Mouse (Mus musculus) MEL (cell line): Measurements from ENCODE around the gene Slco2b1. TPM values are rescaled to one million over a fixed set of nuclear protein-coding genes. Genes with fewer than 3 reads are reported as not detected.

Experiments
- DNase-seq: peaks from one replicate; pipeline ENCODE4 v3.0.0; 2011; ENCODE audit warnings: low read depth, low spot score
- H3K27ac ChIP-seq: 2 replicates; pipeline ENCODE4 v1.5.1; 2012; ENCODE audit warnings: low read depth, mild to moderate bottlenecking, control low read depth, low read length, moderate library complexity; ENCODE audit not compliant: control insufficient read depth
- H3K27me3 ChIP-seq, 2 experiments: fragments of 150-350 bp in 1 of 2; sonication (generic) in 1 of 2; 2 replicates each; pipeline ENCODE4 v1.6.1; 2012; ENCODE audit warnings: low read length in 2 of 2, mild to moderate bottlenecking in 2 of 2, improper control_type of control experiment in 1 of 2, moderate library complexity in 1 of 2; ENCODE audit not compliant: insufficient read depth in 2 of 2, control insufficient read depth in 1 of 2
- H3K36me3 ChIP-seq, 2 experiments: 2 replicates each; pipeline ENCODE4 v1.6.1; 2012 to 2014; ENCODE audit warnings: low read length in 2 of 2, improper control_type of control experiment in 1 of 2, inconsistent platforms in 1 of 2, mild to moderate bottlenecking in 1 of 2; ENCODE audit not compliant: insufficient read depth in 2 of 2, control insufficient read depth in 1 of 2
- H3K4me1 ChIP-seq, 2 experiments: fragments of 150-350 bp in 1 of 2; sonication (generic) in 1 of 2; 2 replicates each; pipeline ENCODE4 v1.6.1; 2012; ENCODE audit warnings: low read length in 2 of 2, improper control_type of control experiment in 1 of 2, mild to moderate bottlenecking in 1 of 2; ENCODE audit not compliant: insufficient read depth in 2 of 2, control insufficient read depth in 1 of 2
- H3K4me3 ChIP-seq, 2 experiments: fragments of 150-350 bp in 1 of 2; sonication (generic) in 1 of 2; 2 replicates each; pipeline ENCODE4 v1.5.1; 2012; ENCODE audit warnings: low read depth in 2 of 2, low read length in 2 of 2, mild to moderate bottlenecking in 2 of 2, moderate library complexity in 2 of 2, control low read depth in 1 of 2, improper control_type of control experiment in 1 of 2; ENCODE audit not compliant: control insufficient read depth in 1 of 2, insufficient read depth in 1 of 2
- H3K79me2 ChIP-seq: 2 replicates; pipeline ENCODE4 v1.6.1; 2012; ENCODE audit warnings: mild to moderate bottlenecking, low read length, moderate library complexity; ENCODE audit not compliant: control insufficient read depth, poor library complexity, insufficient read depth
- H3K9ac ChIP-seq: 2 replicates; pipeline ENCODE4 v1.6.1; 2012; ENCODE audit warnings: low read depth, mild to moderate bottlenecking, control low read depth, low read length, moderate library complexity; ENCODE audit not compliant: control insufficient read depth, poor library complexity, severe bottlenecking
- H3K9me3 ChIP-seq: fragments of 150-350 bp; sonication (generic); replicated peaks from 2 replicates; pipeline ENCODE4 v1.6.1; 2012; ENCODE audit warnings: mild to moderate bottlenecking, low read length, improper control_type of control experiment, moderate library complexity; ENCODE audit not compliant: insufficient read depth
- BHLHE40 ChIP-seq: IDR thresholded peaks from 2 replicates; pipeline ENCODE4 v1.6.1; 2012; ENCODE audit warnings: low read depth, mild to moderate bottlenecking, inconsistent platforms, low read length, improper control_type of control experiment, borderline replicate concordance
- E2F4 ChIP-seq: IDR thresholded peaks from 2 replicates; pipeline ENCODE4 v1.6.1; 2011; ENCODE audit warnings: low read depth, low read length, improper control_type of control experiment, borderline replicate concordance
- EP300 ChIP-seq, 2 experiments: IDR thresholded peaks; 2 replicates each; pipeline ENCODE4 v1.6.1; 2011; ENCODE audit warnings: improper control_type of control experiment in 2 of 2, low read length in 2 of 2, low read depth in 1 of 2, mild to moderate bottlenecking in 1 of 2
- HCFC1 ChIP-seq: IDR thresholded peaks from 2 replicates; pipeline ENCODE4 v1.6.1; 2012; ENCODE audit warnings: low read depth, mild to moderate bottlenecking, inconsistent platforms, low read length, improper control_type of control experiment, moderate library complexity
- KAT2A ChIP-seq: conservative IDR thresholded peaks from 2 replicates; pipeline ENCODE4 v1.6.1; 2012; ENCODE audit warnings: low read depth, low read length, improper control_type of control experiment, inconsistent platforms
- MAFK ChIP-seq: IDR thresholded peaks from 2 replicates; pipeline ENCODE4 v1.6.1; 2011; ENCODE audit warnings: low read depth, mild to moderate bottlenecking, low read length, improper control_type of control experiment, borderline replicate concordance
- MEF2A ChIP-seq: IDR thresholded peaks from 2 replicates; pipeline ENCODE4 v1.6.1; 2014; ENCODE audit warnings: low read depth, mild to moderate bottlenecking, inconsistent platforms, low read length, improper control_type of control experiment; ENCODE audit not compliant: poor library complexity, insufficient replicate concordance, severe bottlenecking; ENCODE audit errors: extremely low read depth
- NELFE ChIP-seq: IDR thresholded peaks from 2 replicates; pipeline ENCODE4 v1.6.1; 2011; ENCODE audit warnings: low read depth, low read length, improper control_type of control experiment
- POLR2AphosphoS2 ChIP-seq: IDR thresholded peaks from 2 replicates; pipeline ENCODE4 v1.6.1; 2011; ENCODE audit warnings: low read length, improper control_type of control experiment
- POLR2AphosphoS5 ChIP-seq: IDR thresholded peaks from 2 replicates; pipeline ENCODE4 v1.6.1; 2012; ENCODE audit warnings: low read depth, borderline replicate concordance, mild to moderate bottlenecking, inconsistent platforms, low read length, moderate library complexity, mixed read lengths
- RAD21 ChIP-seq: IDR thresholded peaks from 2 replicates; pipeline ENCODE4 v1.6.1; 2011; ENCODE audit warnings: mild to moderate bottlenecking, low read depth, low read length, improper control_type of control experiment
- RCOR1 ChIP-seq: IDR thresholded peaks from 2 replicates; pipeline ENCODE4 v1.6.1; 2012; ENCODE audit warnings: low read depth, mild to moderate bottlenecking, inconsistent platforms, low read length, improper control_type of control experiment
- SIN3A ChIP-seq: IDR thresholded peaks from 2 replicates; pipeline ENCODE4 v1.6.1; 2012; ENCODE audit warnings: low read length, improper control_type of control experiment, inconsistent platforms
- TAL1 ChIP-seq: IDR thresholded peaks from 2 replicates; pipeline ENCODE4 v1.6.1; 2012; ENCODE audit warnings: mild to moderate bottlenecking, inconsistent platforms, low read length, moderate library complexity, mixed read lengths
- TCF12 ChIP-seq: IDR thresholded peaks from 2 replicates; pipeline ENCODE4 v1.6.1; 2014; ENCODE audit warnings: low read depth, mild to moderate bottlenecking, inconsistent platforms, low read length, improper control_type of control experiment, moderate library complexity
- USF1 ChIP-seq: IDR thresholded peaks from 2 replicates; pipeline ENCODE4 v1.6.1; 2014; ENCODE audit warnings: low read depth, mild to moderate bottlenecking, inconsistent platforms, low read length, improper control_type of control experiment, moderate library complexity
- USF2 ChIP-seq, 2 experiments: IDR thresholded peaks; 2 replicates each; pipeline ENCODE4 v1.6.1; 2011 to 2012; ENCODE audit warnings: improper control_type of control experiment in 2 of 2, low read length in 2 of 2, borderline replicate concordance in 1 of 2, inconsistent platforms in 1 of 2, low read depth in 1 of 2, mild to moderate bottlenecking in 1 of 2; ENCODE audit not compliant: insufficient read depth in 1 of 2
- ZNF384 ChIP-seq: IDR thresholded peaks from 2 replicates; pipeline ENCODE4 v1.6.1; 2012; ENCODE audit warnings: low read depth, mild to moderate bottlenecking, inconsistent platforms, low read length, improper control_type of control experiment
- polyA plus RNA-seq, 2 experiments: library from polyadenylated mRNA; stranded (reverse) in 1 of 2; unstranded in 1 of 2; fragments of >175 nt in 1 of 2; fragments of >200 nt in 1 of 2; gene quantifications; 2 replicates each; pipeline versions ENCODE4 v1.2.1 to v1.2.4; 2012; ENCODE audit warnings: low replicate concordance in 2 of 2, low read depth in 1 of 2; ENCODE audit not compliant: insufficient read length in 2 of 2, insufficient read depth in 1 of 2, missing spikeins in 1 of 2
- total RNA-seq: library from RNA; depleted of rRNA; stranded (reverse); fragments of 300-350 nt; gene quantifications from 2 replicates; pipeline ENCODE4 v1.2.3, GENCODE M21; 2012

Slco2b1 gene
- total and polyA plus RNA-seq, 3 experiments: 0.06 TPM; not detected in 2

GRCm38 (mm10) chr7:99708750-99709149 is 2.4 kb downstream of the Slco2b1 start:
- Histone ChIP-seq H3K4me1 (peaks cover 0 to 6% of the 10 kb centered on the region in 2 experiments; a peak in 3 of 4 replicates), H3K79me2 (no peaks in the 10 kb centered on the region), H3K9ac (no peak overlapping the region), H3K36me3 (peaks cover 0 to 2% of the 10 kb centered on the region in 2 experiments; a peak in 1 of 4 replicates), H3K9me3 (no peaks in the 10 kb centered on the region), H3K27me3 (peaks cover 0 to 1% of the 10 kb centered on the region in 2 experiments; a peak in 2 of 4 replicates), H3K4me3 (no peak overlapping the region), H3K27ac (no peak overlapping the region)
- DNase-seq: no peak
- TF ChIP-seq SIN3A: no peak
- no peak for TF ChIP-seq RAD21
- TF ChIP-seq TCF12: no peak
- TF ChIP-seq E2F4: no peak
- no peak for TF ChIP-seq MEF2A
- no peak for TF ChIP-seq EP300 (IDR thresholded peaks at IDR 0.05; ENCODE audit: low read depth in 1 of 2, low read length in 2 of 2)
- TF ChIP-seq BHLHE40: no peak
- TF ChIP-seq KAT2A: no peak
- no peak for TF ChIP-seq POLR2AphosphoS5
- no peak for TF ChIP-seq NELFE
- no peak for TF ChIP-seq POLR2AphosphoS2
- no peak for TF ChIP-seq MAFK
- no peak for TF ChIP-seq USF2 (IDR thresholded peaks at IDR 0.05; ENCODE audit: borderline replicate concordance in 1 of 2, insufficient read depth in 1 of 2, low read depth in 1 of 2, low read length in 2 of 2)

GRCm38 (mm10) chr7:99708301-99708721 is 2.8 kb downstream of the Slco2b1 start:
- no peak for DNase-seq
- TF ChIP-seq USF1 (no peak), SIN3A (no peak), RCOR1 (no peak), TAL1 (no peak), EP300 (IDR thresholded peaks at IDR 0.05; ENCODE audit: low read depth in 1 of 2, low read length in 2 of 2) (no peak), NELFE (no peak), ZNF384 (no peak), HCFC1 (no peak)
- TF ChIP-seq, all 39 proteins: peak for 0
- Histone ChIP-seq H3K9ac (no peak overlapping the region), H3K79me2 (no peaks in the 10 kb centered on the region), H3K27ac (no peak overlapping the region), H3K27me3 (peaks cover 0 to 1% of the 10 kb centered on the region in 2 experiments; a peak in 2 of 4 replicates), H3K4me3 (no peak overlapping the region), H3K9me3 (no peaks in the 10 kb centered on the region), H3K36me3 (peaks cover 0 to 2% of the 10 kb centered on the region in 2 experiments; a peak in 1 of 4 replicates), H3K4me1 (peaks cover 0 to 6% of the 10 kb centered on the region in 2 experiments; a peak in 3 of 4 replicates)
